Mouse (Mus musculus) E14TG2a.4 (cell line): Measurements from ENCODE around the gene Tab1.

Source experiments
- CTCF ChIP-seq: conservative IDR thresholded peaks from 2 replicates; pipeline ENCODE4 v1.5.1; 2014; ENCODE audit warnings: low read length
- POU5F1 ChIP-seq: IDR thresholded peaks from 2 replicates; pipeline ENCODE4 v1.6.1; 2014; ENCODE audit warnings: low read length, borderline replicate concordance

DNA sequence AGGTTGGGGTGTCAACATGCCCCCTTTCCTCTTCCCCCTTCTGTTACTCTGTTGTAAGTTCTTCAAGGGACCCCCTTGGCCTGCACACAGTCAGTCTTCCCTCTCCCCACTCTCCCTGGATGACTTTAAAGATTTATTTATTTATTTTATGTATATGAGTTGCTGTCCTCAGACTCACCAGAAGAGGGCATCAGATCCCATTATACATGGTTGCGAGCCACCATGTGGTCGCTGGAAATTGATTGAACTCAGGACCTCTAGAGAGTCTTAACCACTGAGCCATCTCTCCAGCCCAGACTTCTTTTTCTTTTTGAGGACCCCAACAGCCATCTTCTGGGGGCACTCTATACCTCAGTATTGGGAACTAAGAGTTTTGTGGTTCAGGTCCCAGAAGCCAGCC lies 20.4 kb upstream of the Tab1 start:
- TF ChIP-seq CTCF (peak; percentile 64), POU5F1 (no peak)
